Mouse (Mus musculus): ENCODE data around the gene Ttyh2.
A peak's percentile ranks its signal among the peaks of the same experiment; 100 is the strongest.

Gene Ttyh2

GRCm38 (mm10) chr11:114764820-114765818 is 89.9 kb downstream of the Ttyh2 start, which contains the start of gene Kif19a:
TSS of gene Kif19a (plus strand) at chr11:114765388.
- peak in 1 of 2 experiments; percentile 9 for DNase-seq (ENCODE audit: low spot score in 2 of 2)

- DNase-seq (ENCODE audit: low spot score in 2 of 2): no peak
These were observed 94.7 kb downstream of the Ttyh2 start for GRCm38 (mm10) chr11:114769911-114770310.

Data from thymus, postnatal 10 days (tissue).